Mouse (Mus musculus): ENCODE data around the gene Tlr9. TPM values are rescaled to one million over a fixed set of nuclear protein-coding genes. Genes with fewer than 3 reads are reported as not detected.

The Tlr9 gene
- total RNA-seq, 2 experiments from 2014 or later = 0.17 to 0.23 TPM

- peak overlapping the region; percentile 98 for H3K27ac ChIP-seq
- intact Hi-C loops (cut with DNase I) = loop anchor here (2.0 kb wide), 1 partner anchor 36 kb away; the partner anchor contains the start of gene Wdr82
- DNase-seq = peak; percentile 84
- TF ChIP-seq CTCF (IDR thresholded peaks at IDR 0.05) = no peak
- H3K4me3 ChIP-seq = peak overlapping the region; percentile 74
These were observed 15.9 kb upstream of the Tlr9 start for GRCm38 (mm10) chr9:106206515-106206914.

DNA sequence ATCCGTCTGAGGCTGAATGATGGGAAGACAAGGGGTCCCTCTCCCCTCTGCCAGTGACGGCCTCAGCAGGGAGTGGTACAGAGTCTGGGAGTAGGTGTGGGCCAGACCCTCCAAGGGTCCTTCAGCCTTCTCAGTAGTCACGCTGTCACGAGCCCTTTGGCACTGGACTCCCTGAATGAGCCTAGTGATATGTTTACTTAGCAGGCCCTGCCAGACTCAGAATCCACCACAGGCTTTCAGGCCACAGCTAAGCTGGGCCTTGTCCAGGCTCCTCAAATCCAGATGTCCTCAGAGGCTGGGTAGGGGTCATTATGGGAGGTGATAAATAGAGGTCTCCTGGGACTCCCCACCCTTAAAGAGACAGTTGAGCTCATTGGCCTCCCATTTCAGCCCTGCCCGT is 14.2 kb upstream of the Tlr9 start:
- peak; percentile 72 for DNase-seq
- Histone ChIP-seq H3K27ac (peak overlapping the region; percentile 98), H3K4me3 (peak overlapping the region; percentile 74)
- TF ChIP-seq CTCF (IDR thresholded peaks at IDR 0.05) = no peak
- intact Hi-C loops (cut with DNase I) = no loop called here

DNA sequence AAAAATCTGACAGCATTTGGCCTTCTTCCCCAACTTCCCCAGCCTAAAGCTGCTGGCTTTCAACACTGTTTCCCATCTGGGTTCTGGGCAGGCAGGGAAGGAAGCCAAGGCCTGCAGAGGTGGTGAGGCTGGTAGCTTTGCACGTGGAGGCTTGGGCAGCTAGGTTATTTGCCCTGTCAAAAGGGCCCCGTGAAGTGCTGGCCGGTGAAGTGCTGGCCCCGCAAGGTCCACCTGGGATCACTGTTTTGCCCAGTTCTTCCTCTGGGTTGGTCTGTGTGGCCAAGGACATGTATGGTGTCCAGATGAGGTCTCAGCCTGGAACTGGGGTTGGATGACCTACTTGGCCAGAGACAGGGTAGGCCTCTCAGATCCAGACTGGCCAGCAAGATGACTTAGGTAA is 12.4 kb upstream of the Tlr9 start:
- intact Hi-C loops (cut with DNase I) = loop anchor here (5.0 kb wide), 1 partner anchor 72 kb away; the partner anchor contains the start of gene Poc1a
- peak overlapping the region; percentile 74 for H3K4me3 ChIP-seq
- DNase-seq = peak; percentile 72
- TF ChIP-seq CTCF (IDR thresholded peaks at IDR 0.05) = no peak
- peak overlapping the region; percentile 98 for H3K27ac ChIP-seq

DNA sequence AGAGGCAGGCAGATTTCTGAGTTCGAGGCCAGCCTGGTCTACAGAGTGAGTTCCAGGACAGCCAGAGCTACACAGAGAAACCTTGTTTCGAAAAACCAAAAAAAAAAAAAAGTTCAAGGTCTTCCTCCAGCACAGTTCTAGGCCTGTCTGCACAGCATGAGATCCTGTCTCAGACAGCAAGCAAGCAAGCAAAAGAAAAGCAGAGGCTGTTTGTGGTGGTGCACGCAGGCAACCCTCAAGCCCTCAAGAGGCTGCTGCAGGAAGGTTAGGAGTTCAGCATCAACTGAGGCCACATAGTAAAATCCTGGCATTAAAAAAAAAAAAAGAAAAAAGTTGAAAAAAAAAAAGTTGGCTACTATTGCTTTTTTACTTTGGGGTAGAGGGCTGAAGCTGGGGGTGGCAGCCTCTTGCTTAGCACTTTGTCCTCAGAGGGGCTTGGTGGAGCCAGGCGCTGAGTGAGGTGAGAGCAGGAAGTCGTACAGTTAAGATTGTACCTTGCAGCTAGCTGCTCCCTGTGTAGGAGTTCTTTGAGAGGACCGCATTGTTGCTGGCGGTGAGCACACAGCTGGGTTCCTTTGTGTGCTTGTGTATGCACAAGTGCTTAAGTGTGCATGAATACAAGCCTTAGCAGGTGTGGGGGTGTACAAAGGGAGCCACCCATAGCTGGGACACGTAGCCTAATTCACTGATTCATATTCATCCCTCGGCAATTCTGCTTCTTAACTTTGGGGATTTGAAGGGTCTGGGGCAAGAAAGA is 11.4 kb upstream of the Tlr9 start:
- no peak for DNase-seq
- intact Hi-C loops (cut with DNase I) = loop anchor here (5.0 kb wide), 1 partner anchor 71 kb away; the partner anchor contains the start of gene Poc1a
- peak overlapping the region; percentile 74 for H3K4me3 ChIP-seq
- H3K27ac ChIP-seq = peak overlapping the region; percentile 98
- TF ChIP-seq CTCF (IDR thresholded peaks at IDR 0.05) = no peak

GRCm38 (mm10) chr9:106211680-106212593 is 10.5 kb upstream of the Tlr9 start:
- Histone ChIP-seq H3K4me3 (peak overlapping the region; percentile 61), H3K27ac (peak overlapping the region; percentile 98)
- intact Hi-C loops (cut with DNase I) = loop anchor here (5.0 kb wide), 1 partner anchor 70 kb away; the partner anchor contains the start of gene Poc1a
- DNase-seq = peak; percentile 88
- no peak; the same call in 1 of the 2 replicates for TF ChIP-seq CTCF (IDR thresholded peaks at IDR 0.05)

- DNase-seq = peak; percentile 19
- no peak for TF ChIP-seq CTCF (IDR thresholded peaks at IDR 0.05)
- no peak overlapping the region for H3K4me3 ChIP-seq
- intact Hi-C loops (cut with DNase I) = loop anchor here (5.0 kb wide), 1 partner anchor 70 kb away; the partner anchor contains the start of gene Poc1a
- H3K27ac ChIP-seq = no peak overlapping the region
These were observed 9.8 kb upstream of the Tlr9 start for GRCm38 (mm10) chr9:106212594-106212981.

DNA sequence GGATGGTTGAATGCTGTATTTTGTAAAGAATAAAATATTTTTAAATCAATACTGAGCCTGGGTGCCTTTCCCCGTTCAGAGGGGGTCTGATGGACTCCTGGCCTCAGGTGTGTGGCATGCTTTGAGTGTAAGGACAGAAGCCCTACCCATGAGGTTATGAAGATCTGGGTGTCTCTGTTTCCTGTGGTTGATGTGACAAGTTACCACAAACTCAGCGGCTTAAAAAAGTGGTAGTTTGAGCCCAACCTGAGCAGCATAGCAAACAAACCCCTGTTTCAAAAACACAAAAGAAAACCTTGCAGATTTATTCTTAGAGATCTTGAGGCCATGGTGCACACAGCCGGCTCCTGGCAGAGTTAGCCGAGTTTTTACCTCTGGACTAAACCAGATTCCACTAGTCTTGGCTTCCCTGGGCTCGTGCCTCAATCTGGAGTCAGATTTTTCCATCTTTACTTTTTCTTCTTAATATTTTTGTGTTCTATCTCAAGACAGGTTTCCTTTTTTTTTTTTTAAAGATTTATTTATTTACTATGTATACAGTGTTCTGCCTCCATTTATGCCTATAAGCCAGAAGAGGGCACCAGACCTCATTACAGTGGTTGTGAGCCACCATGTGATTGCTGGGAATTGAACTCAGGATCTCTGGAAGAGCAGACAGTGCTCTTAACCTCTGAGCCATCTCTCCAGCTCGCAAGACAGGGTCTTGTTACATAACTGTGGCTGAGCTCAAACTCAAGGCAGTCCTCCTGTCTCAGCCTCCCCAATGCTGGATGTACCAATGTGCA is 6.9 kb upstream of the Tlr9 start:
- TF ChIP-seq CTCF (IDR thresholded peaks at IDR 0.05) = peak; percentile 27; the same call in 1 of the 2 replicates
- no peak for DNase-seq
- intact Hi-C loops (cut with DNase I) = no loop called here
- Histone ChIP-seq H3K4me3 (no peak overlapping the region), H3K27ac (no peak overlapping the region)

DNA sequence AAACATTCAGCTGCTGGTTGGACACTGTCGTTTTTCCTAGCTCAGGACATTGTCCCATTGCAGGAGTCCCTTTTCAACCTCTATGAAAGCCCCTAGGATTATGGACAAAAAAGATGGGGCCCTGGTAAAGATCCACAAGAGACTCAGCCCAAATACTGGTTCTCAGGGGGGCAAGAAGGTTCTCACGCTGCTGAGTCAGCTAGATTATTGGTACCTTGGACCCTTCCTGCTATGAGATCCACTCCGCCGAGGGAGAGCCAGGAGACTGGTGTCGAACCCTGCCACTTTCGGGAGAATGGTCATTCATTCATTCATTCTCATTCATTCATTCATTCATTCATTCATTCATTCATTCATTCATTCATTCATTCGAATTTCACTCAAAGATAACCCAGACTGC is 5.4 kb upstream of the Tlr9 start:
- H3K4me3 ChIP-seq = no peak overlapping the region
- no peak overlapping the region for H3K27ac ChIP-seq
- intact Hi-C loops (cut with DNase I) = no loop called here
- DNase-seq = no peak
- TF ChIP-seq CTCF (IDR thresholded peaks at IDR 0.05) = no peak

GRCm38 (mm10) chr9:106220894-106221523 is 1.4 kb upstream of the Tlr9 start:
- no peak for DNase-seq
- intact Hi-C loops (cut with DNase I) = no loop called here
- H3K27ac ChIP-seq = no peak overlapping the region
- no peak overlapping the region for H3K4me3 ChIP-seq
- TF ChIP-seq CTCF (IDR thresholded peaks at IDR 0.05) = no peak

DNA sequence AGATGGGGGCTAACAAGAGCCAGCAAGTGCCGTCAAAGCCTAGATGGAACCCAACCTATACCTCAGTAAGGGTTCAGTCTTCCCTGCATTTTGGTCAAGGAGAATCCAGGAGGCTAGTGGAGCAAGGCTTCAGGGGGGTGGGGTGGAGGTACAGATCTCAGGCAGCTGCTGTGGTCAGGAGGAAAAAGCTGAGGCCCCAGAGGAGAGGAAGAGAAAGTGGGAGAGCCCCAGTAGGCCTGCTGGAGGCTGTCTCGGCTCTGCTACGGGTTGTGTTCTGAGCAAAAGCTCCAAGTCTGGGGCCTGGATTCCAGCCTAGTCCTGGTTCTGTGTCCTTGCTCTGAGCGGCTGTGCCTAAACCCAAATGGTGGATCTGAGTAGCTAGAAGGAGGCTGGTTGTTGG is 596 bp downstream of the Tlr9 start:
- peak; percentile 18 for DNase-seq
- Histone ChIP-seq H3K4me3 (no peak overlapping the region; the same call in 1 of the 2 replicates), H3K27ac (no peak overlapping the region)
- intact Hi-C loops (cut with DNase I) = no loop called here
- TF ChIP-seq CTCF (IDR thresholded peaks at IDR 0.05) = no peak

DNA sequence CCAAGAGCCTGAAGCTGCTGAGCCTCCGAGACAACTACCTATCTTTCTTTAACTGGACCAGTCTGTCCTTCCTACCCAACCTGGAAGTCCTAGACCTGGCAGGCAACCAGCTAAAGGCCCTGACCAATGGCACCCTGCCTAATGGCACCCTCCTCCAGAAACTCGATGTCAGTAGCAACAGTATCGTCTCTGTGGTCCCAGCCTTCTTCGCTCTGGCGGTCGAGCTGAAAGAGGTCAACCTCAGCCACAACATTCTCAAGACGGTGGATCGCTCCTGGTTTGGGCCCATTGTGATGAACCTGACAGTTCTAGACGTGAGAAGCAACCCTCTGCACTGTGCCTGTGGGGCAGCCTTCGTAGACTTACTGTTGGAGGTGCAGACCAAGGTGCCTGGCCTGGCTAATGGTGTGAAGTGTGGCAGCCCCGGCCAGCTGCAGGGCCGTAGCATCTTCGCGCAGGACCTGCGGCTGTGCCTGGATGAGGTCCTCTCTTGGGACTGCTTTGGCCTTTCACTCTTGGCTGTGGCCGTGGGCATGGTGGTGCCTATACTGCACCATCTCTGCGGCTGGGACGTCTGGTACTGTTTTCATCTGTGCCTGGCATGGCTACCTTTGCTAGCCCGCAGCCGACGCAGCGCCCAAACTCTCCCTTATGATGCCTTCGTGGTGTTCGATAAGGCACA is 3.2 kb downstream of the Tlr9 start:
- peak overlapping the region; percentile 70 for H3K4me3 ChIP-seq
- DNase-seq = peak; percentile 18
- H3K27ac ChIP-seq = peak overlapping the region; percentile 56; the same call in 1 of the 2 replicates
- TF ChIP-seq CTCF (IDR thresholded peaks at IDR 0.05) = no peak
- intact Hi-C loops (cut with DNase I) = no loop called here

Data from gastrocnemius, adult 2 months (tissue).